Mouse (Mus musculus) forebrain, postnatal 0 days (tissue): Measurements from ENCODE around the gene Mras. TPM values are rescaled to one million over a fixed set of nuclear protein-coding genes. Genes with fewer than 3 reads are reported as not detected.

Experiments
- ATAC-seq: fragments of 200-750 bp; cut with Nextera tagmentation; 2 replicates; pipeline ENCODE4 v1.8.0; 2017; ENCODE audit warnings: mild to moderate bottlenecking, moderate library complexity
- DNase-seq: peaks from one replicate; pipeline ENCODE4 v3.0.0-alpha.2; 2015
- H3K27ac ChIP-seq: fragments of 300-500 bp; sonication (generic); 2 replicates; pipeline ENCODE4 v1.5.1; 2014; ENCODE audit warnings: low read depth, mild to moderate bottlenecking, antibody characterized with exemption, low read length, moderate library complexity, mixed read lengths
- H3K27me3 ChIP-seq: fragments of 300-500 bp; sonication (generic); 2 replicates; pipeline ENCODE4 v1.6.1; 2014; ENCODE audit warnings: mild to moderate bottlenecking, low read length, mixed read lengths; ENCODE audit not compliant: insufficient read depth
- H3K36me3 ChIP-seq: fragments of 300-500 bp; sonication (generic); 2 replicates; pipeline ENCODE4 v1.6.1; 2014; ENCODE audit warnings: mild to moderate bottlenecking, moderate library complexity; ENCODE audit not compliant: insufficient read depth
- H3K4me1 ChIP-seq: fragments of 300-500 bp; sonication (generic); 2 replicates; pipeline ENCODE4 v1.6.1; 2014; ENCODE audit warnings: antibody characterized with exemption; ENCODE audit not compliant: insufficient read depth
- H3K4me2 ChIP-seq: fragments of 300-500 bp; sonication (generic); 2 replicates; pipeline ENCODE4 v1.6.1; 2014; ENCODE audit warnings: low read depth, mild to moderate bottlenecking, moderate library complexity
- H3K4me3 ChIP-seq: fragments of 300-500 bp; sonication (generic); 2 replicates; pipeline ENCODE4 v1.5.1; 2014; ENCODE audit warnings: low read depth, low read length, mixed read lengths
- H3K9ac ChIP-seq: fragments of 300-500 bp; sonication (generic); 2 replicates; pipeline ENCODE4 v1.6.1; 2014; ENCODE audit warnings: mild to moderate bottlenecking
- H3K9me3 ChIP-seq: fragments of 300-500 bp; sonication (generic); 2 replicates; pipeline ENCODE4 v1.6.1; 2016; ENCODE audit warnings: low read length
- CTCF ChIP-seq: sonication (generic); IDR thresholded peaks from 2 replicates; pipeline ENCODE4 v1.5.1; 2016; ENCODE audit warnings: antibody characterized with exemption, control low read depth, low read depth
- WGBS: fragments of 180-500 bp; shearing (Covaris S2); extraction: QIAGEN DNeasy Blood & Tissue Kit; methylation state at CpG from one replicate; pipeline ENCODE4 v1.1.7; 2014; 5-methylcytosine and 5-hydroxymethylcytosine counted together
- polyA plus RNA-seq: library from polyadenylated mRNA; unstranded; fragments of >200 nt; fragmentation: Nextera tagmentation; extraction: Ambion mirVana; gene quantifications from 2 replicates; pipeline ENCODE4 v1.2.1, GENCODE M21; 2015
- total RNA-seq: library from RNA; depleted of rRNA; stranded (reverse); fragments of >200 nt; gene quantifications from 2 replicates; pipeline ENCODE4 v1.2.3, GENCODE M21; 2014

Gene Mras
- total and polyA plus RNA-seq, 2 experiments from 2014 or later = 68.1 to 79.5 TPM

DNA sequence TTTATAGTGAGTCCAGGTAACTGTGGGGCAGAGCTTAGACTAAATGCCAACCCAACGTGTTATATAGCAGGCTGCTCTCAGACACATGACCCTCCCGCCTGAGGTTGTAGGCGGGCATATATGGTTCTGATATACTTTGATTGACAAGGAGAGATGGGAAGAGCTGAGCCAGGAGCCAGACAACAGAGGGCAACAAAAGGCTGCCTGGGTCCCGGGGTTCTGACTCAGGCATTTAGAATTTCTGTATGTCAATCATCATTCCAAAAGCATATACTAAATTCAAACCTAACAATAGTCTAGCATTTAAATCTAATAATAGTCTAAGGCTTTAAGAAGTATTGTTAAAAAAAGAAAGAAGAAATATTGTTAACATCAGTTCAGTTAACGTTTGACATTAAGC lies 58.0 kb downstream of the Mras start:
- Histone ChIP-seq H3K4me2 (no peak overlapping the region), H3K9ac (no peak overlapping the region), H3K4me3 (no peak overlapping the region), H3K36me3 (no peaks in the 10 kb centered on the region), H3K9me3 (no peaks in the 10 kb centered on the region), H3K27ac (no peak overlapping the region), H3K27me3 (no peaks in the 10 kb centered on the region), H3K4me1 (no peaks in the 10 kb centered on the region)
- WGBS = 61% methylated on average over 5 of the region's 5 CpGs
- no peak for TF ChIP-seq CTCF
- DNase-seq (no peak), ATAC-seq (peak; percentile 40; the same call in 1 of the 2 replicates)

GRCm38 (mm10) chr9:99376591-99377418 lies 60.4 kb downstream of the Mras start:
- no peak overlapping the region for H3K27ac ChIP-seq
- H3K27me3 ChIP-seq = no peaks in the 10 kb centered on the region
- no peaks in the 10 kb centered on the region for H3K9me3 ChIP-seq
- H3K36me3 ChIP-seq = no peaks in the 10 kb centered on the region
- DNase-seq (peak; percentile 81), ATAC-seq (peak; percentile 50; the same call in 1 of the 2 replicates)
- H3K4me3 ChIP-seq = no peak overlapping the region
- H3K9ac ChIP-seq = no peak overlapping the region
- no peaks in the 10 kb centered on the region for H3K4me1 ChIP-seq
- 6% methylated on average over 14 of the region's 14 CpGs for WGBS
- TF ChIP-seq CTCF = peak; percentile 93
- 0 out of 2 replicates have a peak overlapping the region, but pooled peaks have one; percentile 25 for H3K4me2 ChIP-seq

DNA sequence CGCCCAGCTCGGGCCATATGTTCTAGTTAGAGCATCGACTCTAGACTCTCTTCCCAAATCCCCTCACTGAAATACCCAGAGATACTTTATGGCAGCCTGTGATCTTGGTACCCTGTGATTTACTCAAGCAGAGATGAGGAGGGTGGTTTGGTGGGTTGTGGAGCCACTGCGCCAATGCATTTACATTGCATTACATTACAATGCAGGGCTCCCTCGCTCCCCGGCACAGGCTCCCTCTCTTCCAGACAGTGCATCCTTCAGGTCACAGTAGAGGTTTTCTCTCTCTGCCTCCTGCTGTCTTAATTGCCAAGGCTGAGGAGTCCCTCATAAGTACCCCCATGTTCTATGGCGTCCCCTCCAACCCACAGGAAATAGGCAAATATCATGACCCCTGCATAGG lies 68.8 kb downstream of the Mras start:
- Histone ChIP-seq H3K9ac (no peak overlapping the region), H3K4me3 (no peak overlapping the region), H3K27me3 (no peaks in the 10 kb centered on the region), H3K36me3 (no peaks in the 10 kb centered on the region), H3K4me1 (no peaks in the 10 kb centered on the region), H3K9me3 (no peaks in the 10 kb centered on the region), H3K27ac (no peak overlapping the region), H3K4me2 (no peak overlapping the region)
- WGBS = 83% methylated on average over 7 of the region's 7 CpGs
- DNase-seq = no peak
- no peak for TF ChIP-seq CTCF
- no peak for ATAC-seq

DNA sequence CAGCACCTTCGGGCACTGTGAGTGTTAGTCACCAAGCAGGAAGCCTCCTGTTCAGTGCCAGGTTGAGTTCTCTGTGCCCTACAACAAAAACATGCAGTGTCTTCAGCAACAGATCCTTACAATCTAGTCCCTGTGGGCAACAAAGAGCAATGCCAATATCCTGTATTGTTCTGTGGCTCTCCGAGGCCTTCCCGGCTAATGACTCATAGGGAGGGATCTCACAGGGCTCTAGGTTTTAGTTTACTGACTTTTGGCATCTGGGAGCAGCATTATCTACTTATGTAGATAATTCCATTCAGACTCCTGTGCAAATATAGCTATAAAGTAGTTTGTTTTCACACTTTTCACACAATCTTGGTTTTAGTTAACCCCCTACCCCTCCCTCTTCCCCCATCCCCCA lies 71.3 kb downstream of the Mras start:
- H3K9me3 ChIP-seq = no peaks in the 10 kb centered on the region
- TF ChIP-seq CTCF = no peak

GRCm38 (mm10) chr9:99363076-99363475 lies 74.1 kb downstream of the Mras start:
- H3K27me3 ChIP-seq = peaks cover 2% of the 10 kb centered on the region; the same call in 1 of the 2 replicates
- H3K9me3 ChIP-seq = no peaks in the 10 kb centered on the region
- H3K36me3 ChIP-seq = no peaks in the 10 kb centered on the region
- WGBS = 73% methylated on average over 8 of the region's 8 CpGs
- DNase-seq (no peak), ATAC-seq (no peak)
- no peak overlapping the region for H3K4me2 ChIP-seq
- no peak for TF ChIP-seq CTCF
- no peak overlapping the region for H3K27ac ChIP-seq
- H3K4me3 ChIP-seq = no peak overlapping the region
- H3K9ac ChIP-seq = no peak overlapping the region
- H3K4me1 ChIP-seq = no peaks in the 10 kb centered on the region

More for the DNA sequence above, 71.3 kb downstream of the Mras start:
- ATAC-seq (no peak), DNase-seq (no peak)
- Histone ChIP-seq H3K4me2 (no peak overlapping the region), H3K4me3 (no peak overlapping the region), H3K9ac (no peak overlapping the region), H3K4me1 (no peaks in the 10 kb centered on the region), H3K36me3 (no peaks in the 10 kb centered on the region), H3K27ac (no peak overlapping the region), H3K27me3 (no peaks in the 10 kb centered on the region)
- 78% methylated on average over 3 of the region's 3 CpGs for WGBS

GRCm38 (mm10) chr9:99361946-99362345 lies 75.2 kb downstream of the Mras start:
- TF ChIP-seq CTCF = no peak
- Histone ChIP-seq H3K36me3 (no peaks in the 10 kb centered on the region), H3K9me3 (no peaks in the 10 kb centered on the region), H3K4me2 (no peak overlapping the region), H3K27ac (no peak overlapping the region), H3K4me1 (no peaks in the 10 kb centered on the region), H3K9ac (no peak overlapping the region), H3K27me3 (peaks cover 12% of the 10 kb centered on the region), H3K4me3 (no peak overlapping the region)
- 92% methylated on average over 9 of the region's 9 CpGs for WGBS
- ATAC-seq (no peak), DNase-seq (no peak)

DNA sequence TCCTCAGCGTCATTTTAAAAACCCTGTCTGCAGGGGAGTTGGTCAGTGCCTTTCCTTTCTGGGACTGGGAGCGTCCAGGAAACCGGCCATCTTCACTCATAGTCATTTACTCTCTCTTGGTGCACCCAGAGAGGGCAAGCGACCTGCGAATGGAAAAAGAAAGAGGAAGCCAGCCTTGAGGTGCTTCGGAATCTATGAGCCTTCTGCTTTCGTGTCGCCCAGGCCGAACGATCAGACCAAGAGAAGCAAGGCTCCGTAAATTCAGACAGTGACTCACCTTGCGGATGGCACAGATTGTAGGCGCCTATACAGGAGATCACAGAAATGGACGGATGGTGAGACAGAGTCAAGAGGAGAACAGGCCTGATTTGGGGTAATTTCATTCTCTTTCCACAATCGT lies 78.2 kb downstream of the Mras start:
- no peak for DNase-seq
- H3K4me2 ChIP-seq = no peak overlapping the region
- no peak overlapping the region for H3K27ac ChIP-seq
- no peak overlapping the region for H3K9ac ChIP-seq
- H3K4me1 ChIP-seq = no peaks in the 10 kb centered on the region
- ATAC-seq = no peak
- TF ChIP-seq CTCF = no peak
- H3K9me3 ChIP-seq = no peaks in the 10 kb centered on the region
- no peak overlapping the region for H3K4me3 ChIP-seq
- H3K36me3 ChIP-seq = no peaks in the 10 kb centered on the region
- WGBS = 87% methylated on average over 15 of the region's 15 CpGs
- peaks cover 17% of the 10 kb centered on the region for H3K27me3 ChIP-seq
